Comparison of ENCODE assay signal across 27 mouse cellular contexts in the genomic region with DNA sequence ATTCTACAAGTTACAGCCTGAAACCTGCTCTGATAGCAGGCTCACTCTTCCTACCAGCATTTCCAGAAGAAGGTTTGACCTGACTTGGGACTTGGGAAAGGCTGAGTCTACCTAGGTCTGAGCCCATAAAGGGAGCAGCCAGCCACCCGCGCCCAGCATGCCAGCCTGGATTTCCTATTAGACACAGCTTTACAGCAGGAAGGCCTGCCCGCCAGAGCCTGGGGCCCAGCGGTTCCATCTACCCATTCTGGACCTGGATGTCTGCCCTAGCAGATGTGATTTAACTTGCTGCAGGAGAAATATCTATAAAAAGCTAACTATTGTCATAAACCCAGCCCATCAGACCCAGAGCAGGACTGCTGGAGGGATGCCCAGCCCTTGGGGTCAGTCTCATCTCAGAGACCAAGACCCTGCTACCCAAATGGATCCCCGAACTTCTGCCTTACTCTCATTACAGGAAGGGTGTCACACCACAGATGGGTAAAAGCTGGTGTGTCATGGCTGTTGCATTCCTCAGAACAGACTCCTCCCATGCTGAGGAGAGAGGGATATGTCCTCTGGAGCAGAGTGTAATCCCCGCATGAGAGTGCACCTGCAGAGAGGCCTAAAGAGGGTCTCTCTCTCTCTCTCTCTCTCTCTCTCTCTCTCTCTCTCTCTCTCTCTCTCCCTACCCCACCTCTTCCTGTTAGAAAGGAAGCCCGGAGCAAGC. TPM values are rescaled to one million over a fixed set of nuclear protein-coding genes. Genes with fewer than 3 reads are reported as not detected.
DNase-seq lines count a peak whose midpoint lies in the region; ATAC-seq lines count a peak whose summit lies in the region.
"Had no signal": no experiment of that assay in that cellular context is flagged by ENCODE, and none has a peak within 500 bp of the region (broad histone marks: within the 10 kb centered on the region; RNA-seq: fewer than 3 reads in every experiment).

No protein-coding gene starts in this region.

- 61% methylated on average over 7 of the region's 7 CpGs for WGBS in embryonic facial prominence, embryonic 14.5 days
- 82% methylated on average over 7 of the region's 7 CpGs for WGBS in embryonic facial prominence, embryonic 10.5 days
- 66% methylated on average over 7 of the region's 7 CpGs for whole genome bisulfite sequencing in kidney, embryonic 16.5 days
- WGBS in limb, embryonic 13.5 days: 44% methylated on average over 7 of the region's 7 CpGs

- no peak overlapping the region for H3K9ac ChIP-seq in embryonic facial prominence, embryonic 14.5 days (ENCODE audit: low read depth, low read length)
- H3K9ac ChIP-seq in kidney, embryonic 16.5 days (replicated peaks; ENCODE audit: low read length): no peak overlapping the region
- H3K9ac ChIP-seq in limb, embryonic 13.5 days: no peak overlapping the region; the same call in 1 of the 2 replicates
- H3K9ac ChIP-seq: embryonic facial prominence, embryonic 13.5 days; forebrain, embryonic 13.5 days; heart, embryonic 15.5 days; midbrain, embryonic 12.5 days; neural tube, embryonic 13.5 days had no signal

- ATAC-seq in embryonic facial prominence, embryonic 14.5 days (ENCODE audit: low read depth): 0 out of 2 replicates have a peak, but pooled peaks have one; percentile 41
- ATAC-seq in kidney, embryonic 16.5 days (ENCODE audit: low FRiP score, low TSS enrichment): peak; percentile 31; the same call in 1 of the 2 replicates
- peak; percentile 86 for ATAC-seq in limb, embryonic 13.5 days (ENCODE audit: low FRiP score, low read depth)
- ATAC-seq: forebrain, embryonic 13.5 days; hindbrain, embryonic 16.5 days; Patski had no signal

- no peak overlapping the region for H3K4me2 ChIP-seq in embryonic facial prominence, embryonic 14.5 days (ENCODE audit: low read depth, low read length)
- H3K4me2 ChIP-seq in kidney, embryonic 16.5 days (replicated peaks; ENCODE audit: low read depth, low read length): no peak overlapping the region
- no peak overlapping the region for H3K4me2 ChIP-seq in limb, embryonic 13.5 days (replicated peaks)
- H3K4me2 ChIP-seq: embryonic facial prominence, embryonic 13.5 days; forebrain, embryonic 13.5 days; heart, embryonic 15.5 days; liver, embryonic 11.5 days; midbrain, embryonic 12.5 days; neural tube, embryonic 13.5 days had no signal

- no peaks in the 10 kb centered on the region for H3K27me3 ChIP-seq in embryonic facial prominence, embryonic 14.5 days (replicated peaks; ENCODE audit: control insufficient read depth, insufficient read depth, low read length)
- H3K27me3 ChIP-seq in embryonic facial prominence, embryonic 10.5 days (replicated peaks; ENCODE audit: low read depth, poor library complexity, severe bottlenecking): no peaks in the 10 kb centered on the region
- H3K27me3 ChIP-seq in kidney, embryonic 16.5 days (ENCODE audit: insufficient read depth, low read length): no peaks in the 10 kb centered on the region
- H3K27me3 ChIP-seq in limb, embryonic 13.5 days: no peaks in the 10 kb centered on the region
- H3K27me3 ChIP-seq: embryonic facial prominence, embryonic 13.5 days; forebrain, embryonic 13.5 days; heart, embryonic 15.5 days; midbrain, embryonic 12.5 days; neural tube, embryonic 13.5 days; Patski had no signal

- no peaks in the 10 kb centered on the region for H3K9me3 ChIP-seq in embryonic facial prominence, embryonic 14.5 days (ENCODE audit: control insufficient read depth, low read length)
- H3K9me3 ChIP-seq in embryonic facial prominence, embryonic 10.5 days: no peaks in the 10 kb centered on the region
- H3K9me3 ChIP-seq in kidney, embryonic 16.5 days (ENCODE audit: low read length): no peaks in the 10 kb centered on the region
- no peaks in the 10 kb centered on the region for H3K9me3 ChIP-seq in limb, embryonic 13.5 days
- H3K9me3 ChIP-seq: embryonic facial prominence, embryonic 13.5 days; forebrain, embryonic 13.5 days; heart, embryonic 10.5 days; heart, embryonic 15.5 days; midbrain, embryonic 12.5 days; neural tube, embryonic 13.5 days had no signal

- no peaks in the 10 kb centered on the region for H3K36me3 ChIP-seq in embryonic facial prominence, embryonic 14.5 days (ENCODE audit: control insufficient read depth, insufficient read depth, low read length)
- H3K36me3 ChIP-seq in embryonic facial prominence, embryonic 10.5 days (replicated peaks): no peaks in the 10 kb centered on the region
- H3K36me3 ChIP-seq in kidney, embryonic 16.5 days (ENCODE audit: insufficient read depth, low read length): no peaks in the 10 kb centered on the region
- H3K36me3 ChIP-seq in limb, embryonic 13.5 days: no peaks in the 10 kb centered on the region
- H3K36me3 ChIP-seq: embryonic facial prominence, embryonic 13.5 days; heart, embryonic 10.5 days; heart, embryonic 15.5 days; midbrain, embryonic 12.5 days; neural tube, embryonic 13.5 days had no signal

- H3K27ac ChIP-seq in embryonic facial prominence, embryonic 14.5 days (replicated peaks; ENCODE audit: low read depth, low read length): no peak overlapping the region
- no peak overlapping the region for H3K27ac ChIP-seq in embryonic facial prominence, embryonic 10.5 days (replicated peaks)
- no peak overlapping the region for H3K27ac ChIP-seq in kidney, embryonic 16.5 days (ENCODE audit: low read length)
- peak overlapping the region; percentile 79 for H3K27ac ChIP-seq in limb, embryonic 13.5 days
- H3K27ac ChIP-seq: embryonic facial prominence, embryonic 13.5 days; forebrain, embryonic 13.5 days; heart, embryonic 10.5 days; heart, embryonic 15.5 days; midbrain, embryonic 12.5 days; neural tube, embryonic 13.5 days had no signal

- H3K4me3 ChIP-seq in embryonic facial prominence, embryonic 14.5 days (ENCODE audit: low read depth, low read length): no peak overlapping the region
- H3K4me3 ChIP-seq in embryonic facial prominence, embryonic 10.5 days: no peak overlapping the region
- H3K4me3 ChIP-seq in kidney, embryonic 16.5 days (ENCODE audit: low read length): no peak overlapping the region
- H3K4me3 ChIP-seq in limb, embryonic 13.5 days: no peak overlapping the region
- H3K4me3 ChIP-seq: embryonic facial prominence, embryonic 13.5 days; forebrain, embryonic 13.5 days; heart, embryonic 10.5 days; heart, embryonic 15.5 days; megakaryocyte, embryonic 14.5 days; midbrain, embryonic 12.5 days; neural tube, embryonic 13.5 days had no signal

- H3K4me1 ChIP-seq in embryonic facial prominence, embryonic 14.5 days (ENCODE audit: control insufficient read depth, insufficient read depth, low read length): no peaks in the 10 kb centered on the region
- no peaks in the 10 kb centered on the region for H3K4me1 ChIP-seq in embryonic facial prominence, embryonic 10.5 days
- peaks cover 3% of the 10 kb centered on the region; the same call in 1 of the 2 replicates for H3K4me1 ChIP-seq in kidney, embryonic 16.5 days (ENCODE audit: insufficient read depth, low read length)
- peaks cover 14% of the 10 kb centered on the region for H3K4me1 ChIP-seq in limb, embryonic 13.5 days
- H3K4me1 ChIP-seq: forebrain, embryonic 13.5 days; heart, embryonic 10.5 days; heart, embryonic 15.5 days; megakaryocyte, embryonic 14.5 days; midbrain, embryonic 12.5 days; neural tube, embryonic 13.5 days had no signal

- DNase-seq in embryonic facial prominence, embryonic 14.5 days (ENCODE audit: low spot score): no peak
- no peak for DNase-seq in embryonic facial prominence, embryonic 10.5 days (ENCODE audit: low spot score)
- no peak for DNase-seq in kidney, postnatal 36 days
- peak; percentile 20 for DNase-seq in 3134 (ENCODE audit: extremely low read depth, insufficient read length, low spot score)
- DNase-seq in cerebellum, adult 9-10 months: no peak
- DNase-seq in urinary bladder, adult 2 months (ENCODE audit: low spot score): no peak
- DNase-seq: adrenal gland, postnatal 14 days; cerebellum, adult 11 months; cerebellum, adult 9-11 months; embryo, embryonic 11 days; heart, adult 11 months; kidney, adult 18-20 months; kidney, postnatal 25 days; lung, postnatal 36 days; right cerebral cortex, postnatal 4 days had no signal

RNA-seq across cellular contexts. Expression of a gene that starts 54.0 kb away (rescaled TPM):
- polyA plus RNA-seq in embryonic facial prominence, embryonic 14.5 days (2014; fragmentation: Nextera tagmentation; extraction: Ambion mirVana): 113 and 143 TPM in 2 replicates
- 157 and 158 TPM in 2 replicates for polyA plus RNA-seq in embryonic facial prominence, embryonic 10.5 days (2016; fragmentation: Nextera tagmentation; extraction: Ambion mirVana)
- 65.4 and 66.9 TPM in 2 replicates for polyA plus RNA-seq in kidney, embryonic 16.5 days (2015; fragmentation: Nextera tagmentation; extraction: Ambion mirVana)
- polyA plus RNA-seq in limb, embryonic 13.5 days (2015; fragmentation: Nextera tagmentation; extraction: Ambion mirVana): 252 and 254 TPM in 2 replicates
- polyA plus RNA-seq in urinary bladder, adult 2 months (2012; rRNA removed): 231 TPM in 2 replicates

Comparison
In these comparisons a context has a peak if more than half of its experiments do, and no peak if none do; other contexts are left out.
1. ATAC-seq: peak in every context shown above with its lines; median percentile 86 in limb, embryonic 13.5 days; 41 in embryonic facial prominence, embryonic 14.5 days; 31 in kidney, embryonic 16.5 days.